Mouse (Mus musculus): ENCODE measurements around the gene Zer1. TPM values are rescaled to one million over a fixed set of nuclear protein-coding genes. Genes with fewer than 3 reads are reported as not detected.

Zer1 gene
- total and polyA plus RNA-seq, 2 experiments from 2014 or later, result 10.3 to 70.2 TPM

DNA sequence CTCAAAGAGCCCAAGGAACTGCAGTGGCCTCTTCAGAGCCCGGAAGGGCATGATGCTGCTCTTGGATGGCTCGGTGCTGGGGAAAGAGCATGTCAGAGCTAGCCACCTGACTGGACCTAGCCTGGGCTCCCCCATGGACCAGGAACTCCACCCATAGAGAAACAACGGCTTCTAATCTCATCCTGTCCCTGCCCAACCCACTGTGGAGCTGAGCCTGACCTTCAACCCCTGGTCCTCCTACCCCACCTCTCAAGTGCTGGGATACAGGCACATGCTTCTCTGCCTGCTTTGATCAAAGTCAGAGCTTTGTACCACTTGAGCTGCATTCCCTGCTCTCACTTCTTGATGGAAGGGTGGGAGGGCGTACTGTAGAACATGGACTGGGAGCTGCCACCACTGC is 16.1 kb downstream of the Zer1 start:
- DNase-seq (no peak), ATAC-seq (no peak)
- H3K9me3 ChIP-seq (ENCODE audit: low read length), result no peaks in the 10 kb centered on the region
- H3K4me2 ChIP-seq (ENCODE audit: low read depth), result no peak overlapping the region
- H3K27me3 ChIP-seq (ENCODE audit: insufficient read depth, low read length), result no peaks in the 10 kb centered on the region
- no peak overlapping the region for H3K9ac ChIP-seq
- no peak overlapping the region for H3K4me3 ChIP-seq (ENCODE audit: low read depth, low read length)
- no peaks in the 10 kb centered on the region for H3K4me1 ChIP-seq (ENCODE audit: insufficient read depth)
- peaks cover 92% of the 10 kb centered on the region for H3K36me3 ChIP-seq (ENCODE audit: insufficient read depth)
- TF ChIP-seq CTCF (IDR thresholded peaks at IDR 0.05; ENCODE audit: low read depth), result no peak
- H3K27ac ChIP-seq (ENCODE audit: low read depth, low read length), result no peak overlapping the region
- 95% methylated on average over 4 of the region's 4 CpGs for WGBS

GRCm38 (mm10) chr2:30107646-30108045 is 16.7 kb downstream of the Zer1 start:
- H3K4me2 ChIP-seq (ENCODE audit: low read depth), result no peak overlapping the region
- peaks cover 92% of the 10 kb centered on the region for H3K36me3 ChIP-seq (ENCODE audit: insufficient read depth)
- 91% methylated on average over 5 of the region's 5 CpGs for WGBS
- TF ChIP-seq CTCF (IDR thresholded peaks at IDR 0.05; ENCODE audit: low read depth), result no peak
- H3K4me1 ChIP-seq (ENCODE audit: insufficient read depth), result no peaks in the 10 kb centered on the region
- no peak overlapping the region for H3K27ac ChIP-seq (ENCODE audit: low read depth, low read length)
- no peak overlapping the region for H3K4me3 ChIP-seq (ENCODE audit: low read depth, low read length)
- ATAC-seq (no peak), DNase-seq (no peak)
- H3K9ac ChIP-seq, result no peak overlapping the region
- no peaks in the 10 kb centered on the region for H3K9me3 ChIP-seq (ENCODE audit: low read length)
- no peaks in the 10 kb centered on the region for H3K27me3 ChIP-seq (ENCODE audit: insufficient read depth, low read length)

GRCm38 (mm10) chr2:30106364-30106763 is 18.0 kb downstream of the Zer1 start:
- Histone ChIP-seq H3K36me3 (ENCODE audit: insufficient read depth) (peaks cover 92% of the 10 kb centered on the region), H3K27ac (ENCODE audit: low read depth, low read length) (no peak overlapping the region), H3K9ac (no peak overlapping the region), H3K4me3 (ENCODE audit: low read depth, low read length) (no peak overlapping the region), H3K4me1 (ENCODE audit: insufficient read depth) (no peaks in the 10 kb centered on the region), H3K9me3 (ENCODE audit: low read length) (no peaks in the 10 kb centered on the region), H3K27me3 (ENCODE audit: insufficient read depth, low read length) (no peaks in the 10 kb centered on the region), H3K4me2 (ENCODE audit: low read depth) (no peak overlapping the region)
- DNase-seq (peak; percentile 33), ATAC-seq (no peak)
- TF ChIP-seq CTCF (IDR thresholded peaks at IDR 0.05; ENCODE audit: low read depth), result peak; percentile 72

DNA sequence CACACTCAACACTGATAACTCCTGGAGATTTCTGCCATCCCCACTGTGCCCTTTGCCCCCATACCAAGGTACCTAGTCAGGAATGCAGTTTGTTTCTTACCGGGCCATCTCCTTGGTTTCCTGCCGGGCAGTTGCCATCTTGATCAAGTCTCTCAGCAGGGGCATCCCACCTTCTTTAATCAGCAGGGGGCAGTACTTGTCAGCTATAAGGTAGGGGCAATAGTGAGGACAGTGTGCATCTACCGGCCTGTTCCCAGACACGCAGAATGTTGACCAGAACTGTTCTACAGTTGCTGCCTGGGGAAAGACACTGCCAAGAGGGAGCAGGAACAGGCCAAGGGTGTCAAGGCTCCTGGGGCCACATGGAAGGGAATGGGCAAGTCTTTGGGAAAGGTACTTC is 24.2 kb downstream of the Zer1 start:
- no peaks in the 10 kb centered on the region for H3K9me3 ChIP-seq (ENCODE audit: low read length)
- no peak for ATAC-seq
- no peak for TF ChIP-seq CTCF (IDR thresholded peaks at IDR 0.05; ENCODE audit: low read depth)
- H3K27me3 ChIP-seq (ENCODE audit: insufficient read depth, low read length), result no peaks in the 10 kb centered on the region
- no peak for DNase-seq
- 72% methylated on average over 4 of the region's 4 CpGs for WGBS
- H3K4me1 ChIP-seq (ENCODE audit: insufficient read depth), result no peaks in the 10 kb centered on the region
- H3K36me3 ChIP-seq (ENCODE audit: insufficient read depth), result peaks cover 75% of the 10 kb centered on the region
- no peak overlapping the region for H3K9ac ChIP-seq
- H3K4me2 ChIP-seq (ENCODE audit: low read depth), result no peak overlapping the region
- no peak overlapping the region for H3K4me3 ChIP-seq (ENCODE audit: low read depth, low read length)
- no peak overlapping the region for H3K27ac ChIP-seq (ENCODE audit: low read depth, low read length)

GRCm38 (mm10) chr2:30095882-30096527 is 28.4 kb downstream of the Zer1 start:
- H3K4me2 ChIP-seq (ENCODE audit: low read depth), result no peak overlapping the region
- DNase-seq, result peak; percentile 46
- H3K4me1 ChIP-seq (ENCODE audit: insufficient read depth), result no peaks in the 10 kb centered on the region
- H3K36me3 ChIP-seq (ENCODE audit: insufficient read depth), result peaks cover 39% of the 10 kb centered on the region
- WGBS, result 86% methylated on average over 2 of the region's 2 CpGs
- no peaks in the 10 kb centered on the region for H3K27me3 ChIP-seq (ENCODE audit: insufficient read depth, low read length)
- TF ChIP-seq CTCF (IDR thresholded peaks at IDR 0.05; ENCODE audit: low read depth), result peak; percentile 70
- H3K27ac ChIP-seq (ENCODE audit: low read depth, low read length), result no peak overlapping the region
- H3K4me3 ChIP-seq (ENCODE audit: low read depth, low read length), result no peak overlapping the region
- H3K9me3 ChIP-seq (ENCODE audit: low read length), result no peaks in the 10 kb centered on the region
- no peak overlapping the region for H3K9ac ChIP-seq
- no peak for ATAC-seq

- 2% methylated on average over 13 of the region's 13 CpGs for WGBS
- no peaks in the 10 kb centered on the region for H3K4me1 ChIP-seq (ENCODE audit: insufficient read depth)
- H3K4me2 ChIP-seq (ENCODE audit: low read depth), result peak overlapping the region; percentile 89
- no peak for TF ChIP-seq CTCF (IDR thresholded peaks at IDR 0.05; ENCODE audit: low read depth)
- H3K36me3 ChIP-seq (ENCODE audit: insufficient read depth), result peaks cover 32% of the 10 kb centered on the region
- peak; percentile 57 for DNase-seq
- peak overlapping the region; percentile 59 for H3K9ac ChIP-seq
- H3K27me3 ChIP-seq (ENCODE audit: insufficient read depth, low read length), result no peaks in the 10 kb centered on the region
- peak overlapping the region; percentile 47; the same call in 1 of the 2 replicates for H3K27ac ChIP-seq (ENCODE audit: low read depth, low read length)
- peak overlapping the region; percentile 54 for H3K4me3 ChIP-seq (ENCODE audit: low read depth, low read length)
- no peaks in the 10 kb centered on the region for H3K9me3 ChIP-seq (ENCODE audit: low read length)
- peak; percentile 7; the same call in 1 of the 2 replicates for ATAC-seq
Measured at GRCm38 (mm10) chr2:30094208-30094588, 30.2 kb downstream of the Zer1 start.

GRCm38 (mm10) chr2:30093471-30094207 is 30.7 kb downstream of the Zer1 start, which contains the start of gene Zdhhc12:
Gene Zdhhc12, minus strand, starts transcription at chr2:30093648.
- 1% methylated on average over 51 of the region's 51 CpGs for WGBS
- Histone ChIP-seq H3K9me3 (ENCODE audit: low read length) (no peaks in the 10 kb centered on the region), H3K4me1 (ENCODE audit: insufficient read depth) (no peaks in the 10 kb centered on the region), H3K27me3 (ENCODE audit: insufficient read depth, low read length) (no peaks in the 10 kb centered on the region), H3K4me2 (ENCODE audit: low read depth) (peak within 1 kb of the TSS; percentile 89), H3K4me3 (ENCODE audit: low read depth, low read length) (peak within 1 kb of the TSS; percentile 54), H3K36me3 (ENCODE audit: insufficient read depth) (peaks cover 29% of the 10 kb centered on the region), H3K27ac (ENCODE audit: low read depth, low read length) (peak within 1 kb of the TSS; percentile 47; the same call in 1 of the 2 replicates), H3K9ac (peak within 1 kb of the TSS; percentile 59)
- TF ChIP-seq CTCF (IDR thresholded peaks at IDR 0.05; ENCODE audit: low read depth), result no peak; the same call in 1 of the 2 replicates
- ATAC-seq (peak; percentile 97), DNase-seq (peak; percentile 95)
